Mouse (Mus musculus) midbrain, postnatal 0 days (tissue): ENCODE data around the gene Gxylt1. TPM values are rescaled to one million over a fixed set of nuclear protein-coding genes. Genes with fewer than 3 reads are reported as not detected.
A peak's percentile ranks its signal among the peaks of the same experiment; 100 is the strongest.

Experiments used
- ATAC-seq: fragments of 200-750 bp; cut with Nextera tagmentation; 2 replicates; pipeline ENCODE4 v1.8.0; 2017; ENCODE audit warnings: moderate number of reproducible peaks, mild to moderate bottlenecking, moderate TSS enrichment, moderate library complexity; ENCODE audit not compliant: low FRiP score
- DNase-seq: peaks from one replicate; pipeline ENCODE4 v3.0.0-alpha.2; 2015; ENCODE audit warnings: low spot score
- H3K27ac ChIP-seq: fragments of 300-500 bp; sonication (generic); 2 replicates; pipeline ENCODE4 v1.5.1; 2014; ENCODE audit warnings: low read depth, mild to moderate bottlenecking, low read length, mixed read lengths
- H3K27me3 ChIP-seq: fragments of 300-500 bp; sonication (generic); 2 replicates; pipeline ENCODE4 v1.6.1; 2014; ENCODE audit warnings: low read length, control low read depth, mixed read lengths; ENCODE audit not compliant: insufficient read depth
- H3K36me3 ChIP-seq: fragments of 300-500 bp; sonication (generic); 2 replicates; pipeline ENCODE4 v1.6.1; 2014; ENCODE audit warnings: low read length, control low read depth, mixed read lengths; ENCODE audit not compliant: insufficient read depth
- H3K4me1 ChIP-seq: fragments of 300-500 bp; sonication (generic); 2 replicates; pipeline ENCODE4 v1.6.1; 2014; ENCODE audit warnings: mild to moderate bottlenecking, control low read depth, antibody characterized with exemption, low read length, mixed read lengths; ENCODE audit not compliant: insufficient read depth
- H3K4me2 ChIP-seq: fragments of 300-500 bp; sonication (generic); 2 replicates; pipeline ENCODE4 v1.6.1; 2014; ENCODE audit warnings: low read depth, mild to moderate bottlenecking, low read length, mixed read lengths; ENCODE audit not compliant: poor library complexity, severe bottlenecking
- H3K4me3 ChIP-seq: fragments of 300-500 bp; sonication (generic); 2 replicates; pipeline ENCODE4 v1.5.1; 2014; ENCODE audit warnings: low read depth, mild to moderate bottlenecking, low read length, moderate library complexity
- H3K9ac ChIP-seq: fragments of 300-500 bp; sonication (generic); replicated peaks from 2 replicates; pipeline ENCODE4 v1.6.1; 2014; ENCODE audit warnings: mild to moderate bottlenecking, low read length, moderate library complexity, mixed read lengths; ENCODE audit not compliant: poor library complexity, severe bottlenecking
- H3K9me3 ChIP-seq: fragments of 300-500 bp; sonication (generic); 2 replicates; pipeline ENCODE4 v1.6.1; 2016; ENCODE audit warnings: low read length, control low read depth
- CTCF ChIP-seq: IDR thresholded peaks from 2 replicates; pipeline ENCODE4 v1.5.1; 2016; ENCODE audit warnings: antibody characterized with exemption, mild to moderate bottlenecking
- WGBS: fragments of 180-500 bp; shearing (Covaris S2); extraction: QIAGEN DNeasy Blood & Tissue Kit; methylation state at CpG from one replicate; pipeline ENCODE4 v1.1.7; 2014; 5-methylcytosine and 5-hydroxymethylcytosine counted together
- polyA plus RNA-seq: library from polyadenylated mRNA; unstranded; fragments of >200 nt; fragmentation: Nextera tagmentation; extraction: Ambion mirVana; gene quantifications from 2 replicates; pipeline ENCODE4 v1.2.1, GENCODE M21; 2015
- total RNA-seq: library from RNA; depleted of rRNA; stranded (reverse); fragments of >200 nt; gene quantifications from 2 replicates; pipeline ENCODE4 v1.2.3, GENCODE M21; 2014; rRNA removed

Gene Gxylt1
- total and polyA plus RNA-seq, 2 experiments from 2014 or later = 3.8 to 5.0 TPM

DNA sequence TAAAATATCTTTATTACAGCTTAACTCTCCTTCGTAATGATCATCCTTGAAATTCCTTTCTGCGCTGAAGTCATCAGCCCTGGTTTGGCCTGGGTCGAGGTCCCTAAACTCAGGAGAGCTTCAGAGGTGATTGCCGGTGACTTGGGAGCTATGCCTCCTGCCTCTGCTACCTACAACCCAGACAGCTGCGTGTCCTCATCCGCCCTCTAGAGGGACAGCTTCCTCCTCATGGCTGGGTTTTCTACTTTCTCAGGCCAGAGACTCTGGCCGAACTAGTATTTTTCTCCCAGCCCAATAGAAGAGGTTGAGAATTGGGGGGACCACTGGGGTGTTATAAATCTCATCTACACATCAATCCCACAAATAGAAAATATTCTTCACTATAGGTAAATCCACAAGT, 52.5 kb downstream of the Gxylt1 start:
- no peaks in the 10 kb centered on the region for H3K27me3 ChIP-seq
- H3K4me3 ChIP-seq = no peak overlapping the region
- no peaks in the 10 kb centered on the region for H3K9me3 ChIP-seq
- H3K9ac ChIP-seq = no peak overlapping the region
- H3K4me1 ChIP-seq = no peaks in the 10 kb centered on the region
- TF ChIP-seq CTCF = peak; percentile 38
- H3K36me3 ChIP-seq = no peaks in the 10 kb centered on the region
- WGBS = 60% methylated on average over 7 of the region's 7 CpGs
- H3K27ac ChIP-seq = no peak overlapping the region
- ATAC-seq (no peak), DNase-seq (no peak)
- no peak overlapping the region for H3K4me2 ChIP-seq

DNA sequence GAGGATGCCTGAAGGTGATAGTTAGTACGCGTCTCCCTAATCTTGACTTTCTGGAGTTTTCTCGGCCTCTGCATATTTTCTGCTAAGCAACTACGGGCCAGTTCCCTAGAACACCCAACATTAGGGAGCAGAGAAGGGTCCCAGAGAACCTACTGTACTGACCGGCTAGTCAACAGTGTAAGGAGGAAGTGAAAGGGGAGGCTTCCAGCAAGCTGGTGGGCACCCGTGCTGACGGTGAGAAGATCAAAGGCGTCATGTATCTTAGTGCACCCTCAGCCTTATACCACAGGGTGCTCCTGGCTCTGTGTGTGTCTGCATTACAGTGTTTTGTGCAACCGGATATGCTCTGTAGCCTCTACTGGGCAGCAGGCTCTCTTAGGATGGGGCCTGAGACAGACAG, 62.4 kb downstream of the Gxylt1 start:
- no peak for TF ChIP-seq CTCF
- no peak overlapping the region for H3K9ac ChIP-seq
- 0 out of 2 replicates have a peak, but pooled peaks cover 3% of the 10 kb centered on the region for H3K4me1 ChIP-seq
- DNase-seq = no peak
- no peak overlapping the region for H3K4me3 ChIP-seq
- ATAC-seq = no peak
- H3K9me3 ChIP-seq = no peaks in the 10 kb centered on the region
- H3K27ac ChIP-seq = no peak overlapping the region
- no peaks in the 10 kb centered on the region for H3K36me3 ChIP-seq
- 94% methylated on average over 9 of the region's 9 CpGs for WGBS
- H3K27me3 ChIP-seq = no peaks in the 10 kb centered on the region
- H3K4me2 ChIP-seq = no peak overlapping the region

GRCm38 (mm10) chr15:93204861-93205260, 70.1 kb downstream of the Gxylt1 start:
- no peak for ATAC-seq
- H3K9ac ChIP-seq = no peak overlapping the region
- TF ChIP-seq CTCF = no peak
- H3K27ac ChIP-seq = no peak overlapping the region
- H3K27me3 ChIP-seq = no peaks in the 10 kb centered on the region
- H3K4me2 ChIP-seq = no peak overlapping the region
- DNase-seq = no peak
- no peaks in the 10 kb centered on the region for H3K4me1 ChIP-seq
- 84% methylated on average over 1 of the region's 1 CpGs for WGBS
- H3K36me3 ChIP-seq = no peaks in the 10 kb centered on the region
- no peak overlapping the region for H3K4me3 ChIP-seq
- H3K9me3 ChIP-seq = no peaks in the 10 kb centered on the region

- Histone ChIP-seq H3K9ac (no peak overlapping the region), H3K27ac (no peak overlapping the region), H3K36me3 (no peaks in the 10 kb centered on the region), H3K27me3 (no peaks in the 10 kb centered on the region), H3K4me1 (no peaks in the 10 kb centered on the region), H3K9me3 (no peaks in the 10 kb centered on the region), H3K4me3 (no peak overlapping the region), H3K4me2 (no peak overlapping the region)
- 88% methylated on average over 5 of the region's 5 CpGs for WGBS
- ATAC-seq (no peak), DNase-seq (no peak)
- no peak for TF ChIP-seq CTCF
Observed at GRCm38 (mm10) chr15:93201956-93202355, 73.0 kb downstream of the Gxylt1 start.

GRCm38 (mm10) chr15:93191387-93192145, 83.4 kb downstream of the Gxylt1 start:
- WGBS = 36% methylated on average over 12 of the region's 12 CpGs

More at GRCm38 (mm10) chr15:93191387-93192145, 83.4 kb downstream of the Gxylt1 start:
- peak; percentile 67 for DNase-seq
- Histone ChIP-seq H3K9ac (no peak overlapping the region), H3K27ac (no peak overlapping the region), H3K4me2 (no peak overlapping the region), H3K4me3 (no peak overlapping the region), H3K4me1 (no peaks in the 10 kb centered on the region), H3K9me3 (no peaks in the 10 kb centered on the region), H3K27me3 (no peaks in the 10 kb centered on the region), H3K36me3 (no peaks in the 10 kb centered on the region)
- no peak for ATAC-seq
- TF ChIP-seq CTCF = no peak

Other genes starting within 250 kb of the Gxylt1 start
- gene Yaf2, start 61.8 kb upstream of the Gxylt1 start, total RNA-seq = 90.5 TPM in 2 replicates
- gene Yaf2, start 61.8 kb upstream of the Gxylt1 start, polyA plus RNA-seq = 155 and 157 TPM in 2 replicates
- gene Zcrb1, start 123.2 kb upstream of the Gxylt1 start, total RNA-seq = 39.0 and 55.1 TPM in 2 replicates
- 161 and 165 TPM in 2 replicates for gene Zcrb1, start 123.2 kb upstream of the Gxylt1 start, polyA plus RNA-seq
- gene Pphln1, start 123.2 kb upstream of the Gxylt1 start, total RNA-seq = 19.7 and 33.1 TPM in 2 replicates
- gene Pphln1, start 123.2 kb upstream of the Gxylt1 start, polyA plus RNA-seq = 31.3 and 35.2 TPM in 2 replicates